22 mouse cellular contexts compared by ENCODE assay signal in the genomic region with DNA sequence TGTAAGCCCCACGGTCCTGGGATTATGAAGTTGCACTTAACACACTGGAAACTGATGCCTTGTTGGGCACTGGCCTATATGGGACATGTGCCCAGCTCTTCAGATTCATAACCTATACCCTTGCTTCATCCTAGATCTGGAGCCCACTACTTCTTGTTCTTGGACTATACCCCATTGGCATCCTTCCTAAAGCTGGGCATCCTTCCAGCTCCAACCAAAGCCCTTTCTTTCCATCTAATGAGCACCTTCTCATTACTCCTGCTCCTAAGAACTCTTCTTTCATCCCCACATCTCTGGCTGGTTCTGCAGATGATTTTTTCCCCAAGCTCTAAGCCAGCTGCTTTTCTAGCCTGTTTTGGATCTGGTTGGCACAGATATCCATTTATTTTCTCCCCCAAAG.
"Had no signal": no experiment of that assay in that cellular context is flagged by ENCODE, and none has a peak within 500 bp of the region (broad histone marks: within the 10 kb centered on the region; RNA-seq: fewer than 3 reads in every experiment).

No protein-coding gene starts in this region.

- DNase-seq: kidney, adult 8-10 months; kidney, postnatal 10 days; kidney, postnatal 36 days; layer of hippocampus, postnatal 36 days; liver, postnatal 0 days; lung, embryonic 14.5 days; right cerebral cortex, adult 18-20 months; right cerebral cortex, postnatal 14 days; right cerebral cortex, postnatal 4 days; thymus, adult 18-20 months; thymus, postnatal 36 days had no signal

- H3K36me3 ChIP-seq: kidney, embryonic 15.5 days; limb, embryonic 12.5 days; limb, embryonic 15.5 days; midbrain, embryonic 12.5 days; midbrain, embryonic 15.5 days; neural tube, embryonic 12.5 days; neural tube, embryonic 15.5 days; stomach, embryonic 15.5 days had no signal

- H3K4me1 ChIP-seq: kidney, embryonic 15.5 days; limb, embryonic 12.5 days; limb, embryonic 15.5 days; midbrain, embryonic 12.5 days; midbrain, embryonic 15.5 days; neural tube, embryonic 12.5 days; neural tube, embryonic 15.5 days; stomach, embryonic 15.5 days had no signal

- ATAC-seq: liver, postnatal 0 days; lung, postnatal 0 days; midbrain, embryonic 15.5 days had no signal

- H3K4me3 ChIP-seq: kidney, embryonic 15.5 days; limb, embryonic 12.5 days; limb, embryonic 15.5 days; midbrain, embryonic 12.5 days; midbrain, embryonic 15.5 days; neural tube, embryonic 12.5 days; neural tube, embryonic 15.5 days; stomach, embryonic 15.5 days had no signal

- H3K9ac ChIP-seq: kidney, embryonic 15.5 days; limb, embryonic 12.5 days; limb, embryonic 15.5 days; liver, embryonic 14.5 days; liver, postnatal 0 days; lung, embryonic 14.5 days; midbrain, embryonic 12.5 days; midbrain, embryonic 15.5 days; neural tube, embryonic 12.5 days; neural tube, embryonic 15.5 days; stomach, embryonic 15.5 days had no signal

- H3K27ac ChIP-seq: kidney, embryonic 15.5 days; limb, embryonic 12.5 days; limb, embryonic 15.5 days; liver, embryonic 14.5 days; macrophage; midbrain, embryonic 12.5 days; midbrain, embryonic 15.5 days; neural tube, embryonic 12.5 days; neural tube, embryonic 15.5 days; stomach, embryonic 15.5 days had no signal

- H3K27me3 ChIP-seq: kidney, embryonic 15.5 days; limb, embryonic 12.5 days; limb, embryonic 15.5 days; midbrain, embryonic 12.5 days; midbrain, embryonic 15.5 days; neural tube, embryonic 12.5 days; neural tube, embryonic 15.5 days; stomach, embryonic 15.5 days had no signal
